In genomic region chr7:81721271-81721670, GRCm38 (mm10) we compare ENCODE assay signal across 19 mouse cellular contexts. TPM values are rescaled to one million over a fixed set of nuclear protein-coding genes. Genes with fewer than 3 reads are reported as not detected.
DNase-seq lines count a peak whose midpoint lies in the region; ATAC-seq and TF ChIP-seq lines count a peak whose summit lies in the region.
"Had no signal": no experiment of that assay in that cellular context is flagged by ENCODE, and none has a peak within 500 bp of the region (broad histone marks: within the 10 kb centered on the region; RNA-seq: fewer than 3 reads in every experiment).

No protein-coding gene starts in this region.

- 0 out of 2 replicates have a peak, but pooled peaks have one; percentile 20 for ATAC-seq in frontal cortex, adult (ENCODE audit: low TSS enrichment)
- 0 out of 2 replicates have a peak, but pooled peaks have one; percentile 54 for ATAC-seq in heart, embryonic 15.5 days (replicated peaks; ENCODE audit: insufficient number of reproducible peaks, insufficient read depth, low FRiP score, low read depth)
- no peak for ATAC-seq in forebrain, postnatal 0 days
- ATAC-seq: inflammation-experienced regulatory T-cells, adult 6 months; liver, embryonic 12.5 days had no signal

- no peak overlapping the region for H3K9ac ChIP-seq in heart, embryonic 15.5 days
- no peak overlapping the region for H3K9ac ChIP-seq in forebrain, postnatal 0 days
- H3K9ac ChIP-seq: embryonic facial prominence, embryonic 15.5 days; kidney, embryonic 15.5 days; liver, embryonic 12.5 days had no signal

- no peak overlapping the region for H3K4me3 ChIP-seq in heart, embryonic 15.5 days
- H3K4me3 ChIP-seq in forebrain, postnatal 0 days (ENCODE audit: low read depth, low read length) = no peak overlapping the region
- H3K4me3 ChIP-seq: embryonic facial prominence, embryonic 15.5 days; forebrain, embryonic 10.5 days; hindbrain, embryonic 10.5 days; kidney, embryonic 15.5 days; liver, embryonic 12.5 days had no signal

- no peaks in the 10 kb centered on the region for H3K9me3 ChIP-seq in heart, embryonic 15.5 days (replicated peaks)
- no peaks in the 10 kb centered on the region for H3K9me3 ChIP-seq in forebrain, postnatal 0 days (ENCODE audit: low read length)
- H3K9me3 ChIP-seq: embryonic facial prominence, embryonic 15.5 days; forebrain, embryonic 10.5 days; hindbrain, embryonic 10.5 days; kidney, embryonic 15.5 days had no signal

- peak overlapping the region; percentile 6 for H3K27ac ChIP-seq in heart, embryonic 15.5 days
- H3K27ac ChIP-seq in forebrain, postnatal 0 days (ENCODE audit: low read depth, low read length) = no peak overlapping the region
- H3K27ac ChIP-seq: embryonic facial prominence, embryonic 15.5 days; forebrain, embryonic 10.5 days; hindbrain, embryonic 10.5 days; kidney, embryonic 15.5 days; liver, embryonic 12.5 days had no signal

- no peaks in the 10 kb centered on the region for H3K36me3 ChIP-seq in heart, embryonic 15.5 days
- H3K36me3 ChIP-seq in forebrain, postnatal 0 days (ENCODE audit: insufficient read depth) = no peaks in the 10 kb centered on the region
- H3K36me3 ChIP-seq: embryonic facial prominence, embryonic 15.5 days; forebrain, embryonic 10.5 days; hindbrain, embryonic 10.5 days; kidney, embryonic 15.5 days; liver, embryonic 12.5 days had no signal

- no peak for DNase-seq in frontal cortex, postnatal 10 days (ENCODE audit: low spot score in 2 of 2)
- peak; percentile 46 for DNase-seq in brain, adult 2 months (ENCODE audit: low read depth, low spot score)
- DNase-seq in cerebellum, postnatal 25 days = peak; percentile 41 to 60
- no peak for DNase-seq in right cerebral cortex, postnatal 4 days
- DNase-seq in forebrain, postnatal 0 days = no peak
- DNase-seq: adrenal gland, postnatal 14 days; embryo, embryonic 11 days; gastrocnemius, postnatal 36 days; layer of hippocampus, postnatal 36 days; midbrain, embryonic 14.5 days had no signal

- H3K4me2 ChIP-seq in heart, embryonic 15.5 days = no peak overlapping the region
- no peak overlapping the region for H3K4me2 ChIP-seq in forebrain, postnatal 0 days (ENCODE audit: low read depth)
- H3K4me2 ChIP-seq: embryonic facial prominence, embryonic 15.5 days; kidney, embryonic 15.5 days; liver, embryonic 12.5 days had no signal

- TF ChIP-seq CTCF in forebrain, postnatal 0 days (IDR thresholded peaks at IDR 0.05; ENCODE audit: low read depth) = no peak

- WGBS in heart, embryonic 15.5 days = 57% methylated on average over 5 of the region's 5 CpGs
- 38% methylated on average over 5 of the region's 5 CpGs for WGBS in forebrain, postnatal 0 days

- peaks cover 30% of the 10 kb centered on the region for H3K4me1 ChIP-seq in heart, embryonic 15.5 days (replicated peaks)
- H3K4me1 ChIP-seq in forebrain, postnatal 0 days (ENCODE audit: insufficient read depth) = no peaks in the 10 kb centered on the region

- no peaks in the 10 kb centered on the region for H3K27me3 ChIP-seq in heart, embryonic 15.5 days
- no peaks in the 10 kb centered on the region for H3K27me3 ChIP-seq in forebrain, postnatal 0 days (ENCODE audit: insufficient read depth, low read length)
- H3K27me3 ChIP-seq: embryonic facial prominence, embryonic 15.5 days; kidney, embryonic 15.5 days; liver, embryonic 12.5 days had no signal

RNA-seq across cellular contexts. Expression of gene Homer2, which starts 13.9 kb away (rescaled TPM):
- polyA plus RNA-seq in heart, embryonic 15.5 days (2015; fragmentation: Nextera tagmentation; extraction: Ambion mirVana) = 59.5 and 63.4 TPM in 2 replicates
- 23.9 and 27.9 TPM in 2 replicates for total RNA-seq in forebrain, postnatal 0 days (2014; rRNA removed)
- 23.5 and 28.8 TPM in 2 replicates for polyA plus RNA-seq in forebrain, postnatal 0 days (2015; fragmentation: Nextera tagmentation; extraction: Ambion mirVana)
- total RNA-seq: neutrophil, adult 5-6 weeks had no signal

RNA-seq across cellular contexts. Expression of gene Ramac, which starts 41.5 kb away (rescaled TPM):
- 84.3 and 84.4 TPM in 2 replicates for polyA plus RNA-seq in heart, embryonic 15.5 days (2015; fragmentation: Nextera tagmentation; extraction: Ambion mirVana)
- total RNA-seq in forebrain, postnatal 0 days (2014; rRNA removed) = 105 and 125 TPM in 2 replicates
- polyA plus RNA-seq in forebrain, postnatal 0 days (2015; fragmentation: Nextera tagmentation; extraction: Ambion mirVana) = 186 and 200 TPM in 2 replicates

Comparison
In these comparisons a context has a peak if more than half of its experiments do, and no peak if none do; other contexts are left out.
1. DNase-seq: peak in brain, adult 2 months (single experiment) and cerebellum, postnatal 25 days (2 of 2); none in frontal cortex, postnatal 10 days (0 of 2), right cerebral cortex, postnatal 4 days (single experiment) and forebrain, postnatal 0 days (single experiment).